Mouse (Mus musculus) retina, postnatal 7 days (tissue): Measurements from ENCODE around the gene Tatdn2.

Experiments
- DNase-seq: peaks from one replicate; pipeline ENCODE4 v3.0.0-alpha.2; 2012; ENCODE audit warnings: low read depth, low spot score

Gene Tatdn2

GRCm38 (mm10) chr6:113696582-113697221 is at the start of gene Tatdn2:
Gene Tatdn2 (plus strand): TSS chr6:113697050.
- DNase-seq = peak; percentile 86

GRCm38 (mm10) chr6:113649346-113650196 is 47.3 kb upstream of the Tatdn2 start:
- DNase-seq = no peak

- DNase-seq = no peak
These were observed 46.6 kb upstream of the Tatdn2 start for GRCm38 (mm10) chr6:113650197-113650640.

- no peak for DNase-seq
These were observed 45.2 kb upstream of the Tatdn2 start for GRCm38 (mm10) chr6:113651626-113652025.

GRCm38 (mm10) chr6:113653551-113653950 is 43.3 kb upstream of the Tatdn2 start:
- DNase-seq = no peak

GRCm38 (mm10) chr6:113654102-113654501 is 42.7 kb upstream of the Tatdn2 start:
- no peak for DNase-seq

GRCm38 (mm10) chr6:113654753-113655397 is 42.0 kb upstream of the Tatdn2 start:
- DNase-seq = no peak

- no peak for DNase-seq
These were observed 41.4 kb upstream of the Tatdn2 start for GRCm38 (mm10) chr6:113655475-113655874.

GRCm38 (mm10) chr6:113656847-113657246 is 40.0 kb upstream of the Tatdn2 start:
- DNase-seq = peak; percentile 27

GRCm38 (mm10) chr6:113658226-113658625 is 38.6 kb upstream of the Tatdn2 start:
- DNase-seq = no peak

- no peak for DNase-seq
These were observed 37.0 kb upstream of the Tatdn2 start for GRCm38 (mm10) chr6:113659648-113660491.

- DNase-seq = no peak
These were observed 36.1 kb upstream of the Tatdn2 start for GRCm38 (mm10) chr6:113660492-113661352.

GRCm38 (mm10) chr6:113661353-113662241 is 35.3 kb upstream of the Tatdn2 start:
- DNase-seq = peak; percentile 17

- no peak for DNase-seq
These were observed 33.7 kb upstream of the Tatdn2 start for GRCm38 (mm10) chr6:113662964-113663700.

- no peak for DNase-seq
These were observed 32.5 kb upstream of the Tatdn2 start for GRCm38 (mm10) chr6:113664305-113664704.

- DNase-seq = no peak
These were observed 29.2 kb upstream of the Tatdn2 start for GRCm38 (mm10) chr6:113667611-113668122.

GRCm38 (mm10) chr6:113668287-113669154 is 28.3 kb upstream of the Tatdn2 start:
- DNase-seq = no peak

- no peak for DNase-seq
These were observed 27.0 kb upstream of the Tatdn2 start for GRCm38 (mm10) chr6:113669821-113670220.
